Mouse (Mus musculus): ENCODE measurements around the gene Ccdc14. TPM values are rescaled to one million over a fixed set of nuclear protein-coding genes. Genes with fewer than 3 reads are reported as not detected.
"Not testable (repeated sequence)": the region's sequence is repeated elsewhere in the genome, so short reads cannot be mapped to it uniquely, and the experiment has no call there.

Gene Ccdc14
- polyA plus RNA-seq (2015; fragmentation: Nextera tagmentation; extraction: Ambion mirVana), result 8.7 and 9.3 TPM in 2 replicates

GRCm38 (mm10) chr16:34690334-34691144 is at the start of gene Ccdc14:
Gene Ccdc14, plus strand, starts transcription at chr16:34690616.
- WGBS, result under 1% methylated on average over 53 of the region's 53 CpGs
- no peaks in the 10 kb centered on the region for H3K27me3 ChIP-seq

GRCm38 (mm10) chr16:34643511-34644259 is 46.7 kb upstream of the Ccdc14 start:
- Histone ChIP-seq H3K9me3 (no peaks in the 10 kb centered on the region), H3K9ac (no peak overlapping the region), H3K4me3 (no peak overlapping the region), H3K36me3 (no peaks in the 10 kb centered on the region), H3K4me1 (peaks cover 37% of the 10 kb centered on the region), H3K4me2 (peak overlapping the region; percentile 38), H3K27ac (peak overlapping the region; percentile 82), H3K27me3 (no peaks in the 10 kb centered on the region)
- peak; percentile 92 for ATAC-seq (ENCODE audit: borderline replicate concordance, extremely low read depth, low FRiP score, low TSS enrichment)
- 19% methylated on average over 8 of the region's 8 CpGs for WGBS

More at GRCm38 (mm10) chr16:34690334-34691144, at the start of gene Ccdc14:
- peak within 1 kb of the TSS; percentile 67 for H3K4me3 ChIP-seq
- peak; percentile 94 for ATAC-seq (ENCODE audit: borderline replicate concordance, extremely low read depth, low FRiP score, low TSS enrichment)
- peak within 1 kb of the TSS; percentile 94 for H3K27ac ChIP-seq
- H3K4me2 ChIP-seq, result peak within 1 kb of the TSS; percentile 69
- no peaks in the 10 kb centered on the region for H3K36me3 ChIP-seq
- H3K9me3 ChIP-seq, result no peaks in the 10 kb centered on the region
- H3K4me1 ChIP-seq, result peaks cover 13% of the 10 kb centered on the region; the same call in 1 of the 2 replicates
- H3K9ac ChIP-seq, result peak within 1 kb of the TSS; percentile 70

- no peak for ATAC-seq (ENCODE audit: borderline replicate concordance, extremely low read depth, low FRiP score, low TSS enrichment)
- 57% methylated on average over 7 of the region's 7 CpGs for WGBS
- H3K4me1 ChIP-seq, result peaks cover 10% of the 10 kb centered on the region
These were observed 40.8 kb upstream of the Ccdc14 start, which contains the start of gene Ropn1 for GRCm38 (mm10) chr16:34649621-34650020. Gene Ropn1, plus strand, starts transcription at chr16:34649921.

GRCm38 (mm10) chr16:34653023-34653422 is 37.4 kb upstream of the Ccdc14 start:
- no peak overlapping the region for H3K4me3 ChIP-seq
- no peak for ATAC-seq (ENCODE audit: borderline replicate concordance, extremely low read depth, low FRiP score, low TSS enrichment)
- H3K4me2 ChIP-seq, result no peak overlapping the region
- H3K9me3 ChIP-seq, result no peaks in the 10 kb centered on the region
- H3K4me1 ChIP-seq, result peaks cover 2% of the 10 kb centered on the region
- 0 out of 2 replicates have a peak, but pooled peaks cover 3% of the 10 kb centered on the region for H3K27me3 ChIP-seq
- no peak overlapping the region for H3K27ac ChIP-seq
- no peaks in the 10 kb centered on the region for H3K36me3 ChIP-seq
- no peak overlapping the region for H3K9ac ChIP-seq
- WGBS, result 84% methylated on average over 5 of the region's 5 CpGs

More at GRCm38 (mm10) chr16:34649621-34650020, 40.8 kb upstream of the Ccdc14 start, which contains the start of gene Ropn1:
- Histone ChIP-seq H3K9ac (no peak within 1 kb of the TSS), H3K27me3 (no peaks in the 10 kb centered on the region), H3K36me3 (no peaks in the 10 kb centered on the region), H3K27ac (no peak within 1 kb of the TSS), H3K4me3 (no peak within 1 kb of the TSS), H3K4me2 (no peak within 1 kb of the TSS), H3K9me3 (no peaks in the 10 kb centered on the region)

GRCm38 (mm10) chr16:34657566-34657965 is 32.9 kb upstream of the Ccdc14 start:
- H3K36me3 ChIP-seq, H3K9ac ChIP-seq: not testable (repeated sequence)
- H3K4me3 ChIP-seq, result peak overlapping the region; percentile 34

GRCm38 (mm10) chr16:34657983-34658382 is 32.4 kb upstream of the Ccdc14 start:
- Histone ChIP-seq H3K4me1 (peaks cover 9% of the 10 kb centered on the region), H3K36me3 (no peaks in the 10 kb centered on the region), H3K4me3 (peak overlapping the region; percentile 34), H3K9me3 (no peaks in the 10 kb centered on the region), H3K4me2 (peak overlapping the region; percentile 62), H3K27me3 (0 out of 2 replicates have a peak, but pooled peaks cover 3% of the 10 kb centered on the region), H3K27ac (no peak overlapping the region), H3K9ac (no peak overlapping the region)
- ATAC-seq (ENCODE audit: borderline replicate concordance, extremely low read depth, low FRiP score, low TSS enrichment), result no peak
- WGBS, result 24% methylated on average over 5 of the region's 5 CpGs

More at GRCm38 (mm10) chr16:34657566-34657965, 32.9 kb upstream of the Ccdc14 start:
- WGBS, result 3% methylated on average over 16 of the region's 16 CpGs
- not testable (repeated sequence) for H3K9me3 ChIP-seq; H3K27me3 ChIP-seq; H3K27ac ChIP-seq; H3K4me1 ChIP-seq; ATAC-seq (ENCODE audit: borderline replicate concordance, extremely low read depth, low FRiP score, low TSS enrichment)
- H3K4me2 ChIP-seq, result peak overlapping the region; percentile 62

GRCm38 (mm10) chr16:34658388-34658787 is 32.0 kb upstream of the Ccdc14 start:
- Histone ChIP-seq H3K4me2 (peak overlapping the region; percentile 62), H3K27ac (no peak overlapping the region), H3K9me3 (no peaks in the 10 kb centered on the region), H3K4me1 (peaks cover 9% of the 10 kb centered on the region), H3K9ac (no peak overlapping the region; the same call in 1 of the 2 replicates), H3K4me3 (peak overlapping the region; percentile 34; the same call in 1 of the 2 replicates), H3K36me3 (no peaks in the 10 kb centered on the region), H3K27me3 (0 out of 2 replicates have a peak, but pooled peaks cover 3% of the 10 kb centered on the region)
- peak; percentile 64; the same call in 1 of the 2 replicates for ATAC-seq (ENCODE audit: borderline replicate concordance, extremely low read depth, low FRiP score, low TSS enrichment)
- WGBS, result 41% methylated on average over 11 of the region's 11 CpGs

- Histone ChIP-seq H3K4me1 (peaks cover 9% of the 10 kb centered on the region; the same call in 1 of the 2 replicates), H3K36me3 (no peaks in the 10 kb centered on the region), H3K4me3 (no peak overlapping the region), H3K27me3 (peaks cover 19% of the 10 kb centered on the region; the same call in 1 of the 2 replicates), H3K4me2 (no peak overlapping the region), H3K27ac (no peak overlapping the region), H3K9me3 (no peaks in the 10 kb centered on the region), H3K9ac (no peak overlapping the region)
- WGBS, result 83% methylated on average over 3 of the region's 3 CpGs
- no peak for ATAC-seq (ENCODE audit: borderline replicate concordance, extremely low read depth, low FRiP score, low TSS enrichment)
These were observed 25.9 kb upstream of the Ccdc14 start for GRCm38 (mm10) chr16:34664553-34664952.

GRCm38 (mm10) chr16:34667031-34667726 is 23.2 kb upstream of the Ccdc14 start:
- peaks cover 9% of the 10 kb centered on the region; the same call in 1 of the 2 replicates for H3K4me1 ChIP-seq
- H3K27me3 ChIP-seq, result peaks cover 19% of the 10 kb centered on the region; the same call in 1 of the 2 replicates
- H3K9me3 ChIP-seq, result no peaks in the 10 kb centered on the region
- WGBS, result 5% methylated on average over 20 of the region's 20 CpGs
- H3K9ac ChIP-seq, result no peak overlapping the region
- H3K27ac ChIP-seq, result no peak overlapping the region
- no peaks in the 10 kb centered on the region for H3K36me3 ChIP-seq
- H3K4me2 ChIP-seq, result peak overlapping the region; percentile 48
- ATAC-seq (ENCODE audit: borderline replicate concordance, extremely low read depth, low FRiP score, low TSS enrichment), result peak; percentile 89
- peak overlapping the region; percentile 11; the same call in 1 of the 2 replicates for H3K4me3 ChIP-seq

- no peak overlapping the region for H3K9ac ChIP-seq
- H3K4me2 ChIP-seq, result no peak overlapping the region
- no peak for ATAC-seq (ENCODE audit: borderline replicate concordance, extremely low read depth, low FRiP score, low TSS enrichment)
- no peak overlapping the region for H3K27ac ChIP-seq
- H3K4me1 ChIP-seq, result peaks cover 9% of the 10 kb centered on the region; the same call in 1 of the 2 replicates
- no peaks in the 10 kb centered on the region for H3K36me3 ChIP-seq
- no peak overlapping the region for H3K4me3 ChIP-seq
- peaks cover 19% of the 10 kb centered on the region; the same call in 1 of the 2 replicates for H3K27me3 ChIP-seq
- 71% methylated on average over 9 of the region's 9 CpGs for WGBS
- no peaks in the 10 kb centered on the region for H3K9me3 ChIP-seq
These were observed 22.1 kb upstream of the Ccdc14 start for GRCm38 (mm10) chr16:34668341-34668740.

- H3K9ac ChIP-seq, result no peak overlapping the region
- H3K4me3 ChIP-seq, result no peak overlapping the region
- WGBS, result 61% methylated on average over 7 of the region's 7 CpGs
- H3K36me3 ChIP-seq, result no peaks in the 10 kb centered on the region
- H3K9me3 ChIP-seq, result no peaks in the 10 kb centered on the region
- H3K4me1 ChIP-seq, result peaks cover 7% of the 10 kb centered on the region; the same call in 1 of the 2 replicates
- H3K27ac ChIP-seq, result no peak overlapping the region
- no peak overlapping the region for H3K4me2 ChIP-seq
- ATAC-seq (ENCODE audit: borderline replicate concordance, extremely low read depth, low FRiP score, low TSS enrichment), result no peak
- H3K27me3 ChIP-seq, result 0 out of 2 replicates have a peak, but pooled peaks cover 5% of the 10 kb centered on the region
These were observed 18.4 kb upstream of the Ccdc14 start for GRCm38 (mm10) chr16:34671966-34672365.

All from lung, embryonic 15.5 days (tissue).